Mouse (Mus musculus) spleen, adult 12 weeks (tissue): Measurements from ENCODE around the gene Serpinc1.
"Not testable (repeated sequence)": the region's sequence is repeated elsewhere in the genome, so short reads cannot be mapped to it uniquely, and the experiment has no call there.

Experiments used
- DNase-seq: peaks from one replicate; pipeline ENCODE4 v3.0.0; 2022; ENCODE audit warnings: low spot score

The Serpinc1 gene

DNA sequence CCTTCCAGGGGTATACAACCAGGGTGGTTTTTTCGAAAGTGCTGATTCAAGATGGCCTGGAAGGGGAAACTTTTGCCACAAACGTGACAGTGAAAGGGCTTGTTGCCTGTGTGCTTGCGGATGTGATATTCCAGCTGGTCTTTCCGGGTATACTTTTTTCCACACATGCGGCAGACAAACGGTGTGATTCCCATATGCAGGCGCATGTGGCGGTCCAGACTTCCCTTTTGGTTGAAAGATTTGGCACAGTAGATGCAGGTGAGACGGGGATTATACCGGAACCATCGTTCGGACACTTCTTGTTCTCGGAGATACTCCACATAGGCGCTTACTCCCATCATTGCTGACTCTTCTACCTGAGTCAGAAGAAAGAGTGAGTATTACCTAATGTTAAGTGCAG lies 41.7 kb downstream of the Serpinc1 start:
- no peak for DNase-seq

DNA sequence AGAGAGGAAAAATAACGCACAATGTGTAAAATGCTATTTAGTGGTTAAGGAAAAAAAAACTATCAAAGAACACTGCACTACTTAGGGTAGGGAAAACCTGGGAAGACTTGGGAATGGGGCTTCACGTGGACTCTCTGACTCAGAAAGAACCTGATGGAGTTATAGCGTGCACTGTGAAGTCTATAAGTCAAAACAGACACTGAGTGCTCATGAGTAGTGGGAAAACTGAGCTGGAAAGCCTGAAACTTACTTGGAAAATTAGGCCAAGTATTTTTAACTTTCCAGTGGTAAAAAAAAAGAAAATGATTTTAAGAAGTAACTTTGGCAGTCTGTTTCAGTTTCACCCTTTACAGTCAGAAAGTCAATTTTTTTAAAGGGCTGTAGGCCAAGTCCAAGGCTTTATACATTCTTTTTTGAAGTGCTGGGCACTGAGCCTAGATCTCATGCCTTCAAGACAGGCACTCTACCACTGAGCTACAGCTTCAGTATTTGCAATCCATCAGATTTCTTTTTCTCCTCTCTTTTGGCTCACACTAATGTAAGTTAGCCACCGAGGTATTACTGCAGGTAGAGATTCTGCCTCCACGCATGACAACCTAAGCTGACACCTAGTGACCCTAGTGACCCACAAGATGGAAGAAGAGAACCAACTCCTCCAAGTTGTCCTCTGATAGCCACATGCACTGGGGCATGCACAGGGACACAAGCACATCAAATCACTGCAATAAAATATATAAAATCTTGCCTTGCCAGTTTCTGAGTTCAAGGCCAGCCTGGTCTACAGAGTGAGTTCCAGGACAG lies 47.2 kb downstream of the Serpinc1 start:
- DNase-seq, result no peak

DNA sequence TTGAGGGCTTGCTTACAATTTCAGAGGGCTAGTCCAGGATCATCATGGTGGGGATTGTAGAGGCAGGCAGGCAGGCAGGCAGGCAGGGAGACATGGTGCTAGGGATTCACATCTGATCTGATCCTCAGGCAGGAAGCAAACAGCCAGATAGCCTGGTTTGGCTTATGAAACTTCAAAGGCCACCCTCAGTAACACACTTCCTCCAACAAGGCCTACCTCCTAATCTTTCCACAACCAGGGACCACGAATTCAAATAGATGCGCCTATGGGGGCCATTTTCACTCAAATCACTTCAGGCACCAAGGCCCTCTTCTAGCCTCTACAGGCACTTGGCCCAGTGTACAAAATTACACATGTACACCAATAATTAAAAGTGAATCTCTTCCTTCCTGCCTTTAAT lies 48.8 kb downstream of the Serpinc1 start:
- DNase-seq, result no peak

DNA sequence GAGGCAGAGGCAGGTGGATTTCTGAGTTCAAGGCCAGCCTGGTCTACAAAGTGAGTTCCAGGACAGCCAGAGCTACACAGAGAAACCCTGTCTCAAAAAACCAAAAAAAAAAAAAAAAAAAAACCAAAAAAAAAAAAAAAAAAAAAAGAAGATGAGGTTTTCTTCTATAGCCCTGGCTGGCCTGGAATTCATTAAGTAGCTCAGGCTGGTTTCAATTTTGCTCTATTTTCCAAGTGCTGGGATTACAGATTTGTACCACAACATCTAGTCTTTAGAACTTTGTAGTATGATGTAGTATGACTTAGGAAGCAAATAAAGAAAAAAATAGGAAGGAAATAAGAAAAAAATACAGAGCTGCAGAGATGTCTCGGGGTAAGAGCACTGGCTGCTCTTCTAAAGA lies 50.0 kb downstream of the Serpinc1 start:
- not testable (repeated sequence) for DNase-seq

DNA sequence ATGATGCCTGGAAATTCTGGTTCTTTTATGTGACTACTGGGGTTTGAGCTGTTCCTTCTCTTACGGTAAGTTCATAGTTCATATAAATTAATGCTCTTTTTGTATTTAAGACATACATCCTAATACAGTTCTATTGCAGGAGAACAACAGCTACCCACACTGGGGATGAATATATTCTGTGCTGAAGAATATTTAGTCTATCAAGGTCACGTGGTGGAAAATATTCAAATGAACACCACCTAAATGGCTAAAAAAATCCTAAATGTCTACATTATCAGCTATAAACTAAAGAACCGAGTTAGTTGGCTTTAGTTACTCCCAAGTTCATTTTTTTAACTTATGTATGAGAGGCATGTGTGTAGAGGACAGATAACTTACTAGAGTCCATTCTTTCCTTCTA lies 51.7 kb downstream of the Serpinc1 start:
- DNase-seq, result no peak

DNA sequence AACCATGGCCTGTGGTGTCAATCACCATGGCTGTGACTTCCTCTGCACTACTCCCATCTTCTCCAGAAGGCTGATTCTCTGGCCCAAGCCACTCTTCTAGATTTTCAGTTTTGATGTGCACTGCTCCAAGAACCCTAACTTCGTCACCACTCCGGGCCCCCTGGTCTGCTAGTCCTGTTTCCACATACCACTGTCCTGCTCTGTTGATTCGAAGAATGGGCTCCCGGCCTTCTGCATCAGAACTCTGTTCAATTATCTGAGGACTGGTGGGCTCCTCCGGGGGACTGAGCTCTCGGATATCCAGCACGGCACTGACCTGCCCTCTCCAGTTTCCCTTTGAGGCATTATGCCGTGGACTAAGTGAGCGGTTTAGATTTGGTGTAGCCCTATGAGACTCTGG lies 53.5 kb downstream of the Serpinc1 start:
- no peak for DNase-seq

DNA sequence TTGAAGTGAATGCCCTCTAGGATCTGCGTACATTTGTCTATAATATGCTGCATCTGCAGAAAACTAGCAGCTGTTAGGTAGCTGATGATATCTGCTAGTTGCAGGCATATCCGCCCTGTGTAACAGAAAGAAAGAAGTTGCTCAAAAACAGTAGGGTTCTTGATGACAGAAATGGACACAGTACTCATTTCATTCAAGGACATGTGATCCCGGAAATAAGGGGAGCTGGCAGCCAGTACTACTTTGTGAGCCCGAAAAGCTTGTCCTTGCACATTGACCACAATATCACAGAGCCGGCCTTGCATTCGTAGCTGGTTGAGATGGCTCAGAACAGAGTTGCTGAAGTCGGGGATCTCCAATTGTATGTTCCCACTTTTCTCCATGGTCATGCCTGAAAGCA lies 54.0 kb downstream of the Serpinc1 start:
- no peak for DNase-seq

DNA sequence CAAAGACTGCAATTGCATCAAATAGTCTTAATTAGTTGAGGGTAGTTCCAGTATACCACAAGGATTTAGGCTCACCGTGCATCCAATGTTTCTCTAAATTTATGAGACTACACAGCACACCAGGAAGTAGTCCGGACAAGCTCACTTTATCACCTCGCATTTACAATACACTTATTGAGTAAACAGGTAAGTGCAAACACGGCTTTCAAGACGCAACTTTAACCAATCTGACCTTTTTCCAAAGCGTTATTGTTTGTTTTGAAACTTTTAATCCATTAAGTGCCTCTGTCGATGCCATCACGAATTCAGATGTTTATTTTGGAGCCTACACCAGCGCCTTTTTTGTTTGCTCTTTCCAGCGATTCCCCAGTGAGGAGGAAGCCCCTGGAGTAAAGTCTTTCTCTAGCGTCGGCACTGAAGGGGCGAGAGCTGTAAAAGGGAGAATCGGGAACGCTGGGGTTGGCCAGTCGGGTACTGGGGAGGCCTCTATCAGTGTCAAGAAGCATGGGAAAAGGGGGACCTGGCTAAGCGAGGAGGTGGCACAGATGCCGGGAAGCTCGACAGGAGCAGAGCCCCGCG lies 55.6 kb downstream of the Serpinc1 start:
- DNase-seq, result no peak

DNA sequence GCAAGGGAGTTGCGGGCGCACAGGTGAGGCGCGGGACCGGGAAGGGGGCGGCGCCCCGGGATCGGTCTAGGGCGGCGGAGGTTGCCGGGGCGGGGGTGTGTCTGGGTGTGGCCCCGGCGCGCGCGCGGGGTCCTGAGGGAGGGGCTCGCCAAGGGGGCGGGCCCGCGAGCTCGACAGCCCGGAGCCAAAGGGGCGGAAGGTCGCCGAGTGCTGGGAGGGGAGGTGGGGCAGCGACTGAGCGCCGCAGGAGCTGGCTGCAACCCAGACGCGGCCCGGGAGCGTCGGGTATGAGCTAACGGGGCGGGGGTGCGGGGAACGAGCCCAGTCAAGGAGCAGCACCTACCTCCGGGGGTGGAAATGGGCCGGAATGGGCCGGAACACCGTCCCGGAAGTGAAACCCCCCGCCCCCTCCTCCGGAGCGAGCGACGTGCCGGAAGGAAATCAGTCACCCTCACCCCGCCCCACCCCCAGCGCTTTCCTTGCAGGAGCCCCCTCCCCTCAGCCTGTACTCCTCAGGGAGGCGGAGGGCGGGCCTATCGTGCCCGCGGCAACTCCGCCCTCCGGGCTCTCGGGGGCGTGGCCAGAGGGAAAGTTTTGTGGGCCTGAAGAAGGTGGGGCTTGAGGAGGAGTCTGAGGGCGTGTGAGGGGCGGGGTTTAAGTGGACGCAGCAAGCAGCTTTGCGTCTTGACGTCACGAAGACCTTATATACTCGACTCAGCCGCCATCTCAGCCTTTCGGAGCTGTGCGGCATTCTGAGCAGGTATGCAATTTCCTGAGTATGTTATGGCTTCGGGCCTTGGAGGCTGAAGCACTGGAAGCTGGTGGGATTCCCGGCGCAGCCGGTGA lies 56.3 kb downstream of the Serpinc1 start, which contains the start of gene Zbtb37:
Zbtb37 (minus strand) TSS at position 415 of the 846 bp plus-strand sequence.
- peak; percentile 97 for DNase-seq

DNA sequence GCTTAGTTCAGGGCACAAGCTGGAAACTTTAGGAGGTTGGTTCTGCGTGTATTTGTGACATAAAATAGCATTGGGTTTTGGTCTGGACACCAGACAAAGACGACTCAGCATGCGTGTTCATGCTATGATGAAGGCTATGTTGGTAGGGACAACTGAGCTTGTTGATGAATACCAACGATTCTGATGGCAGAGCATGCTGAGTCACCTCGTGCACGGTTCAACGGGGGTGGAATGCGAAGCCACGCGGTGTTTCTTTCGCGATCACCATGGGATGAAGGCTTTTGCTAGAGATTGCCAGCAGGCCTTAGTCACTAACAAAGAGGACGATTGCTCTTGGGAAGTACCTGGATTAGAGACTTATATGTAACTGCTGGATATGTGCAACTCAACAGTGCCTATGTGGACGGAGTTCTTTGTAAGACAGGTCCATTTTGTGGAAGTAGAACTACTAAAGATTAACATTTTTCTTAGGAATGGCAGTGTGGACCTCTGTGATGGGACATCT lies 56.9 kb downstream of the Serpinc1 start:
- DNase-seq, result no peak

DNA sequence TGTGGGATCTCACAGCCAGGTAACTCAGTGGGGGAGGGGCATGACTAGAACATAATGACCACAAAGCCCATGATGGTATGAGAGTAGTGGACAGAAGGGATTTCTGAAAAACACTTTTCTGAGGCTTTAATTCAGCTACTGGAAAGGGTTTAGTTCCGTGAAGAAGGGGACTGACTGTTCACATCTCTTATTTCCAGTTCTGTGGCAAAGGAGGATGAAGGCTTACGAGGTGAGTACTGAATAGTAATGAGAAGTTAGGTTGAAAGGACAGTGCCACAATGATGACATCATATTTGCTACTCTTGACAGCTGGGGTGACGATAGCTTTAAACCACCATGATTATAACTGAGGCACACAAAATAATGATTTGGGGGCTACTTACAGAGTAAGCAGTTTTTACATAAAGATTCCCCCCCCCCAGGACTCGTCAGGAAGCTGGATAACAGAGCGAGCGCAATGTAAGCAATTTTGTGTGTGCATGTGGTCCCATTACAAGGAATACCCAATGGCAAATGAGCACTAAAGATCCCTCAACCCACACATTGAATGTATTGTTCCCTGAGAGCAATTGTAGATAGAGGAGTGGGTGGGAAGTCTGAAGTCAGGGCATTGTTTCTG lies 57.5 kb downstream of the Serpinc1 start:
- DNase-seq, result no peak

DNA sequence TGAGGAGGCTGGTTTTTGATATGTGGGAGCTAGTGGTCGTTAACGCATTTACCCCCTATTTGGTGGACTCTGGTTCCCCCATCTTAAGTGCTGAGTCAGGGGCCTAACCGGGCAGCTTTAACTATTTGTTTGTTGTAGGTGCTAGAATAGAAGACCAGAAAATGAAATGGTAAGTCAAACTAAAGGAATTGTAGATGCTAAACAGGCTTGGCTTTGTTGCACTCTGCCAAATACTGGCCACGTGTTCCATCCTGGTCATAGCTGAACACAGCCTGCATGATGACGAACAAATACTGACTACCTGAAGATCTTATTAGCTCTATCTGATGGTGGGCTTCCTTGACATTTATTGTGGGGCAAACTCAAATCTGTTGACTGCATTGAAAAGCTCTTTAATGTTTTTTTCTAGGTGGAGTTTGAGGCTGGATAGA lies 58.0 kb downstream of the Serpinc1 start:
- DNase-seq, result no peak

DNA sequence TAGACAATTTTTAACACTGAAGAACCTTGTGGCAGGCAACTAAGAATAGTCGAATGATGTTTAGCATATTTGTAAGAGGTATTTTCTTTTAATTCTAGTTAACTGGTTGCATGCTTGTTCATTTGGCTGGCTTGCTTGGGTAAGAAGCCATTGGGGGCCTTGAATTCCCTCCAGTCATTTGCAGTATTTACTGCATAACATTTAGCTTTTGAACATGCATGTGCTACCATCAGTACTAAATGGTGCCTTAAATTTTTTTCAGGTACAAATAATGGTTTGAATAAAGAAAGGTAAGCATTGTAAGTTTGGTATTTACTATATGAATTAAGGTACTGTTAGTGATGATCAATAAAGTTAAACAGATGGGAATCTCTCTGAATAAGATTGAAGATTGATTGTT lies 58.6 kb downstream of the Serpinc1 start:
- DNase-seq, result no peak

DNA sequence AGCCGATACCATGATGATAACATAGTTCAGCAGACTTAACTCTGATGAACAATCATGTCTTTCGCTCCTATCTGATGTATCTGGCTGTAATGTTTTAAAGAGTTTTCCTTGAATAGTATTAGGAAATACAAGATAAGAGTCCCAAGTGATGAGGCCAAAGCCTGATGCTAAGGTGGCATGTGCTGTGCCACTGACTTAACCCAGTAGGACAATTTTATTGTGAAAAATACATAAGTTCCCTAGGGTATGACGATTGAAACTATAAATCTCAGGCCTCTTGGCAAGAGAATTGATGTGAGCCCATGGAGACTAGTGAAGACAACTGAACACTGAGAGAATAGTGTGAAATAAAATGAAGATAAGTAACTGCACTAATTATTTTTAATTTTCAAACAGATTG lies 59.2 kb downstream of the Serpinc1 start:
- no peak for DNase-seq

DNA sequence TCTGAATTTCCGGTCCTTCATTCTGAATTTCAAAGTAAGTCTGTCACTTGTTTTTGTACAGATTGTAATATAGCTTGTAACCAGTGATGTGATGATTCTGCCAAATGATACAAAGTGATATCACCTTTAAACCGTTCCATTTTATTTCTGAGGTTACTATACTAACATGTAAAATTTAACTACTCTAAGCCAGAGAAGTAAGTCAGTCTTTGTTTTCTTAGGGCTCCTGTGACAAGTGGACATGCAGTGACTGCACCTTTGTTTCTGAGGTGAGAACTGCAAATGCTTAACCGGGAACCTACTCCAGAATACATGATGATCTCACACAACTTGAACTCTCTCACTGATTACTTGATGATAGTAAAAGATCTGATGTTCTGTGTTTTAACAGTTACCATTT lies 59.6 kb downstream of the Serpinc1 start:
- no peak for DNase-seq

DNA sequence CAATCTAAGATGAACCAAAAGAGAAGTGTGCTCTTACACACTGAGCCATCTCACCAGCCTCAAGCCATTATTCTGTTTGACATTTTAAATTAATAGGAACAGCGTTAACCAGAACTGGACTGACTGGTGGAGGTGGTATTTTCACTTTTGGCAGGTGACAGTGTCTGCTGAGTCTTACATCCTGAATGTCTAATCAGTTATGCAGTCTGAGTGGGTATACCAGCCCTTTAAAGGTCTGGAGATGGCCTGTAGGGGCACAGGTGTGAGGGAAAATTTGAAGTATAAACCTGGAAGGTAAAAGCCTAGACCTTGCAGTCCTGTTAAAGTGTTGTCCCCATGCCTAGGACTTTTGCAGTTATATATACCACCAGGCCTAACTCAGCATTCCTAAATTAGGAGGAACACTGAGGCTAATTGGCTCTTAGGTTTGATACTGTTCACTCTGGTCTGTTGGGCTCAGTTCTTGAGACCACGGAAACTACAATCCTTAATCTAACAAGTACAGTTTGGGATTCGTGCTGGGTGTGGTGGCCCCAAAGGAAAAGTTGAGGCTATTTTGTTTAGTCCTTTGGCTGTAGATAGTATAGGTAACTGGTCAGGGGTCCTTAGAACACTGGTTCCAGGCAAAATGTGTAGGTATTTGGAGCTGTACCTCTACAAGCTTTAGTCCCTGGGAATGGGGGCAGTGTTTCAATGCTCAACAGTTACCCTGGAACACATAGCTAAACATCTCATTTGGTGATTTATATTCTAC lies 60.8 kb downstream of the Serpinc1 start:
- DNase-seq, result no peak

DNA sequence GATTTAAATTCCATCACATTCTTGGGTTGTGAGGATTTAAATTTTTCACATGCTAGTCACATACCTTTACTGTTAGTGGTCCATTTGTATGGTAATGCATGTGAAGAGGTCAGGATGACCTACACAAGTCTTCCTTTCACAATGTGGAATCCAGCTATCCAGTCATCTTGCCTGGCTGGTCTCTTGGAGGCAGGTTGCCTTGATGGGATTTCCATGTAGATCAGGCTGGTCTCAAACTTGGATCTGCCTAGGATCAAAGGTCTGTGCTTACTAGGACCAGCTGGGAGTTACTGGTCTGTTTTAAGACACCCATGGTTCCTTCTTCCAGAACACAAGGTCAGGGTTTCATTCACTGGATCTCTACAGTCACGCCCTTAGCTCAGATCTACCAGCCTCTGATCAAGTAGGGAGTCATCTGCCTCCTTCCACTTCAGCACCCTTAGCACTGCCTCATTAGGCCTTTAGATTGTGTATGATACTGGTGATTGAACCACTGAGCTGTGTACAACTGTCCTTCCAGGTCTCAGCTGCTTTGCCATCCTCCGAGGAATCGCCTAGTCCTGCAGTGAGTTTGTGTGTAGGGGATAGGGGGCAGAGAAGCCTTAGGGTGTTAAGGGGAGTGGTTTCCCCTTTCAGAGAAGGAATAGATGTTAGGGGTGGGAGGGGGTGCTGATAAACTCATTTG lies 61.5 kb downstream of the Serpinc1 start:
- DNase-seq, result no peak

DNA sequence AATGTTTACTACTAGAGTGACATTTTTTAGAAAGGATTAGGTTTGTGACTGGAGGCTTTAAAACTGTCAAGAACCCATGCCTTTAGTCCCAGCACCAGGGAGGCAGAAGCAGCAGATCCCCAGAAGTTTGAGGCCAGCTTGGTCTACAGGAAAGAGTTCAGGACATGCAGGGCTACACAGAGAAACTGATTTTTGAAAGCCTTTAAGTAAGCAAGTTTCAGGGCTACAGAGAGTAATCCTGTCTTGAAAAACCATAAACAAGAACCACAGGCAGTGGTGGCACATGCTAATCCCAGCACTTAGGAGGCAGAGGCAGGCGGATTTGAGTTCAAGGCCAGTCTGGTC lies 62.0 kb downstream of the Serpinc1 start:
- no peak for DNase-seq

DNA sequence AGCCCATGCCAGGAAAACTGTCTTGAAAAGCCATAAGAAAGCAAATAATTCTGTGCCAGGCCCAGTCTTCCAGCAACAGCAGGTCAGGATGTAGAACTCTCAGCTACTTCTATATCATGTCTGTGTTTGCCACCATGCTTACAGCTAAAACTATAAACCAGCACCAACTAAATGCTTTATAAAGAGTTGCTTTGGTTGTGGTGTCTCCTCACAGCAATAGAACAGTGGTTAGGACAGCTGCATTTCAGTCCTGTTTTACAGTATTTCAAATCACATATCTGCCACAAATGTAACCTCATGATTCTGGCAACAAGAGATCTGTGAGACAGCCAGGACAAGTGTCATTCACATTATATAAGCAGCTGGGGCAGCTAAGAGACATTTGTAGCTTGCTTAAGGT lies 62.5 kb downstream of the Serpinc1 start:
- no peak for DNase-seq

DNA sequence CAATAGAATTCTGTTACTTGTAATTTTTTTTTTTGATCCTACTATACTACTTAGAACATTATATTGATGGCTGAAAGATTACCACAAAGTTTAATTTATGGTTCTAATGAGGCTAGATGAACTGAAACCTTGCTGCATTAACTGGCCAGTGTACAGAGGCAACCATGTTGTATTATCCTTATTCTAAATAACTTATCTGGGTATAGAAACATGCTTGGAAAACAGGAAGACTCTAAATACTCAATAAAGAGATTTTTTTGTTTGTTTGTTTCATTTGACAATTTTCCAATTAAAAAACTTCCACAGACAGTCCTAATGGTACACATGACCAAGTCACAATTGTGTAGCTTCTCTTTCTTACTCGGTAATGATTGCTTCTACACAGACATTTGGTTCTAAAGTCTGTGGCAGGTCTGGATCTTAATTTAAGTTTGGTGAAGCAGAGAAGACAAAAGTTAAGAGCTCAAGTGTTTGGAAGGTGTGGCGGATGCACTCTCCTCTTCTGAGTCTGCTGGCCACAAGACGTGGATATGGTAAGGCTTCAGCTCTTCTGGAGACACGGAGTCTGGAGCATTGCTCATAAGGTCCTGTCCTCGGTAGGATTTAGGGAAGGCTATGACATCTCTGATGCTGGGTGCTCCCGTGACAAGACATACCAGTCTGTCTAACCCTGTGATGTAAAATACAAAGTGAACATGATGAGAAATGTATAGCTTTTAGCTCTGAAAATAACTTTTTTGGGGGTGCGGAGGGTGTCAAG lies 63.1 kb downstream of the Serpinc1 start:
- DNase-seq, result no peak
